Mouse (Mus musculus) forebrain, embryonic 15.5 days (tissue): Measurements from ENCODE around the gene Synpo2. TPM values are rescaled to one million over a fixed set of nuclear protein-coding genes. Genes with fewer than 3 reads are reported as not detected.

Experiments used
- ATAC-seq: fragments of 200-750 bp; cut with Nextera tagmentation; replicated peaks from 2 replicates; pipeline ENCODE4 v1.8.0; 2017; ENCODE audit warnings: mild to moderate bottlenecking, moderate TSS enrichment, moderate library complexity
- H3K27ac ChIP-seq: fragments of 300-500 bp; sonication (generic); replicated peaks from 2 replicates; pipeline ENCODE4 v1.5.1; 2015; ENCODE audit warnings: mild to moderate bottlenecking, inconsistent platforms
- H3K27me3 ChIP-seq: fragments of 300-500 bp; sonication (generic); 2 replicates; pipeline ENCODE4 v1.6.1; 2015; ENCODE audit warnings: inconsistent platforms
- H3K36me3 ChIP-seq: fragments of 300-500 bp; sonication (generic); 2 replicates; pipeline ENCODE4 v1.6.1; 2015; ENCODE audit warnings: mild to moderate bottlenecking, inconsistent platforms
- H3K4me1 ChIP-seq: fragments of 300-500 bp; sonication (generic); 2 replicates; pipeline ENCODE4 v1.6.1; 2015; ENCODE audit warnings: inconsistent platforms
- H3K4me2 ChIP-seq: fragments of 300-500 bp; sonication (generic); replicated peaks from 2 replicates; pipeline ENCODE4 v1.6.1; 2015; ENCODE audit warnings: mild to moderate bottlenecking, inconsistent platforms
- H3K4me3 ChIP-seq: fragments of 300-500 bp; sonication (generic); 2 replicates; pipeline ENCODE4 v1.5.1; 2015; ENCODE audit warnings: mild to moderate bottlenecking, inconsistent platforms
- H3K9ac ChIP-seq: fragments of 300-500 bp; sonication (generic); replicated peaks from 2 replicates; pipeline ENCODE4 v1.6.1; 2015; ENCODE audit warnings: mild to moderate bottlenecking, inconsistent platforms
- H3K9me3 ChIP-seq: fragments of 300-500 bp; sonication (generic); 2 replicates; pipeline ENCODE4 v1.6.1; 2016; ENCODE audit warnings: inconsistent platforms
- WGBS: fragments of 180-500 bp; shearing (Covaris S2); methylation state at CpG from one replicate; pipeline ENCODE4 v1.1.7; 2015; ENCODE audit warnings: mixed read lengths; 5-methylcytosine and 5-hydroxymethylcytosine counted together
- polyA plus RNA-seq: library from polyadenylated mRNA; unstranded; fragments of >200 nt; fragmentation: Nextera tagmentation; extraction: Ambion mirVana; gene quantifications from 2 replicates; pipeline ENCODE4 v1.2.1, GENCODE M21; 2015

Synpo2 gene
- polyA plus RNA-seq, 1 experiment from 2014 or later = 1.7 TPM

DNA sequence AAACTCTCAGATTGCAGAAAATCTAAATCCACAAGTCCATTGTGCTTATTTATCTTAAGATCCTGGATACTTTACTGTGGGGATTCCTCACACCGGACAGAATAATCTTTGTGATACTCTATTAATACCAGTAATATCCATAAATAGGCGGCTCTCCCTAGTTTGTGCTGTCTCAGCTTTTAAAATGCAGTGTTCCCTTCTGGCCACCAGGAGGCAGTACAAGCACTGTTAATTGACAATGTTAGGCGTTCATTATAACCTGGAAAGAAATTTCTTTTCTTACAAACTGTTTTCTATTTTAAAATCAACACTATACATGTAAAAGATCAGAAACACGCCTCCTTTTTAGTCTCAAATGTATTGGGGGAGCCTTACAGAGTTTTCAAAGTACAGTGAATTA lies 75.2 kb downstream of the Synpo2 start:
- ATAC-seq = no peak
- H3K9ac ChIP-seq = no peak overlapping the region
- no peak overlapping the region for H3K27ac ChIP-seq
- H3K27me3 ChIP-seq = no peaks in the 10 kb centered on the region
- 16% methylated on average over 4 of the region's 4 CpGs for WGBS
- H3K4me3 ChIP-seq = no peak overlapping the region
- no peak overlapping the region for H3K4me2 ChIP-seq
- H3K36me3 ChIP-seq = no peaks in the 10 kb centered on the region
- H3K4me1 ChIP-seq = no peaks in the 10 kb centered on the region
- H3K9me3 ChIP-seq = no peaks in the 10 kb centered on the region

DNA sequence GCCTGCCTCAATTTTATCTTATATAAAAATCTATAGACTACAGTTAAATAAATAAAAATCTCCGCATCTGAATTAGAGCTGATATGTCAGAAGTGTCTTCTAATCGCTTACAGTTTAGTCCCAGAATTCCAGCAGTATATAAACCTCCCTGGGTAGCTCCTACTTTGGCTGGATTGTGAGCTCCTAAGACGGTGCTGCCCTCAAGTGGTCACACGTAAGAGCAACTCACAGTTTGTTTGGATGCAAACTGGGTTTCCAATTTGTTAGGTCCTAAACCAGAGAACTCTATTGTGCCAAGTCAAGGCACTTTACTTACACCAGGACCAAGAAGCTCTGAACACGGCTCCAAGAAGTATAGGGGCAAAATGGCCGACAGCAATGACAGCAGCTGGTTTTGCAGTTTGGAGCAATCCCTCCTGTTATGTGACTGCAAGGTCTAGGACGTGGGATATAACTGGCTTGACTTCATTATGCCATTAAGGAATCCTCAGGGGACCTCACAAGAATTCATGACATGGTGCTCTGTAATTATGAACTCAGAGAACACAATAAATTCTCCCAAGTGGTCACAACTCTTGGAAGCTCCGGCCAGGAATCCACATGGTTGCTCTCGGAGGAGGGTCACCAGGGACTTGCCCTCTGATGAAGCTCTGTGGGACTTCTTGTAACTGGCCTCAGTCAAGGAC lies 76.7 kb downstream of the Synpo2 start:
- no peak overlapping the region for H3K9ac ChIP-seq
- no peak overlapping the region for H3K27ac ChIP-seq
- no peak overlapping the region for H3K4me2 ChIP-seq
- WGBS = 41% methylated on average over 9 of the region's 9 CpGs
- H3K27me3 ChIP-seq = no peaks in the 10 kb centered on the region
- H3K4me3 ChIP-seq = no peak overlapping the region
- H3K36me3 ChIP-seq = no peaks in the 10 kb centered on the region
- H3K9me3 ChIP-seq = no peaks in the 10 kb centered on the region
- ATAC-seq = peak; percentile 78
- H3K4me1 ChIP-seq = no peaks in the 10 kb centered on the region

DNA sequence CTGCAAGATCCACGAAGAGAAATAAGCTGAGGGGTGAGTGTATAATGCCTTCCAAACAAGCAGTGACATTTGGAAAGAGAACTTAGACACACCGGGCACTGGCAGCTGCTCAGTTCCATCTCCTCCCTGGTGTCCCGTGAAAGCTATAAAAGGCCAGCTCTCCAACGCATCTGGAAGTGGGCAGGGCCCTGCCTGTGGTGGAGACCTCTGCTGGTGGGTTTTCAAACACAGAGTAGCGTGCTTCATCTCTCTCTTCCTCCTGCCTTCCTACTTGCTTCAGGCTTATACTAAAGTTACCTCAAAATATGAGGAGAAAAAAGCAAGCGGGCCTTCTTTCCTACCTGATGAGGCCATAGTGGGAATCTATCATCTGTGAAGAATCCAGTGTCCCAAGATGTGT lies 77.4 kb downstream of the Synpo2 start:
- ATAC-seq = no peak
- no peak overlapping the region for H3K4me2 ChIP-seq
- H3K36me3 ChIP-seq = no peaks in the 10 kb centered on the region
- H3K4me1 ChIP-seq = no peaks in the 10 kb centered on the region
- H3K9me3 ChIP-seq = no peaks in the 10 kb centered on the region
- no peak overlapping the region for H3K9ac ChIP-seq
- WGBS = 45% methylated on average over 6 of the region's 6 CpGs
- no peak overlapping the region for H3K4me3 ChIP-seq
- no peak overlapping the region for H3K27ac ChIP-seq
- H3K27me3 ChIP-seq = no peaks in the 10 kb centered on the region

DNA sequence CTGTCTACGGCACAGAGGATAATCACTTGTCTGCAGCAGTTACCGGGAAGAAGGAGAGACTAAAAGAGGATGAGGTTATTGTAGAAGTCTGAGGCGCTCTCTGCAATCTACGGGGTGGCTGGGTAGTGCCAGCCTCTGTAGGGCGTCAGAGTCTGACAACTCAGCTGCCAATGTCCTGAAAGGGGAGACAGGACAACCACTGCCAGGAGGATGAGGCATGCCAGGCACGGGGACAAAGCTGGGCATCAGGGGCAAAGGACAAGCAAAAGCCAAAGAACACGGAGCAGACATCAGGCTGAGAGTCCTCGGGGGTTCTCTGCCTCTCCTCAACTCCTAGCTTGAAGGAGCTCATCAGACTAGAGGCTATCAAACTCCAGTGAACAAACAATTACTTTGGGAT lies 82.6 kb downstream of the Synpo2 start:
- H3K4me3 ChIP-seq = no peak overlapping the region
- H3K4me2 ChIP-seq = no peak overlapping the region
- 89% methylated on average over 8 of the region's 8 CpGs for WGBS
- no peak overlapping the region for H3K9ac ChIP-seq
- no peak overlapping the region for H3K27ac ChIP-seq
- no peak for ATAC-seq
- 0 out of 2 replicates have a peak, but pooled peaks cover 3% of the 10 kb centered on the region for H3K4me1 ChIP-seq
- H3K9me3 ChIP-seq = no peaks in the 10 kb centered on the region
- H3K36me3 ChIP-seq = no peaks in the 10 kb centered on the region
- H3K27me3 ChIP-seq = no peaks in the 10 kb centered on the region

DNA sequence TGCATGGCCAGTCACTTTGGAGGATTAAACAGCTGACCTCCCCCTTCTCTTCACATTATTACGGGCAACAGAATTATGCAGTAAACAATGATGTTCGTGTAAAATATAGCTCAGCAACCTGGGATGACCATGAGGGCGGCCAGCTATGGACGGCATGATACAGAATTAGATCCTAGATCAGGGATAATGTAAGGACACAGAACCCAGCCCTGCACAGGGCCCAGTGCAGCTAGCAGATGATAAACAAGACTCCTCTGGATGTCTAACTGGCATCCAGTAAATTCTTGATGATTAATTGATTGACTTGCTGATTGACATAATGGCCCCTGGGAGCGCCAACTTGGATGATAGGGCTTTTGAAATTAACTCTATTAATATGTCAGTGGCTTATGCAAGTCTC lies 83.0 kb downstream of the Synpo2 start:
- H3K27me3 ChIP-seq = no peaks in the 10 kb centered on the region

DNA sequence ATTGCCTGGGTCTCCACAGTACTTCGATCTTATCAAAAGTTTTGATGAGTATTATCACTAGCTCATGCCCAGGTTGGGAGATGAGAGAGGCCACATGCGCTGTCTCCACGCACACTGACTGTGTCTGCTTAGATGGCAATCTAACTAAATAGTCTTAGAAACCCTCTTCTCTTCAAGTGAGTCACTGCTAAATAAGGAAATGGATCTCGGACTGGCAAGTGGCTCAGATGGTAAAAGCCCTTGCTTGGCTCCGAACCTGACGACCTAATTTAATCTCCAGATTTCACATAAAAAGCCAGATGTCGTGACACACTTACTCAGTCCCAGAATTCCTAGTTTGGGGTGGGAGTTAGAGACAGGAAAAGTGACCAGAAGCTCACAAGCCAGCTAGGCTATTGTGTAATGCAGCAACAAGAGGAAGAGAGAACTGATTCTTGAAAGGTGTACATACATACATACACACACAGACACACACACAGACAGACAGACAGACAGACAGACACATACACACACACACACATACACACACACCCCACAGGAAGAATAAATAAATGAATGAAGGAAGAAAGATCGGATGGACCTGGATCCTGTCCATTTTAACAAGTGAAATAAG lies 85.3 kb downstream of the Synpo2 start:
- Histone ChIP-seq H3K4me2 (no peak overlapping the region), H3K27ac (no peak overlapping the region), H3K9ac (no peak overlapping the region), H3K27me3 (no peaks in the 10 kb centered on the region), H3K36me3 (no peaks in the 10 kb centered on the region), H3K4me3 (no peak overlapping the region), H3K9me3 (no peaks in the 10 kb centered on the region), H3K4me1 (0 out of 2 replicates have a peak, but pooled peaks cover 3% of the 10 kb centered on the region)
- 78% methylated on average over 8 of the region's 8 CpGs for WGBS
- ATAC-seq = no peak

More for the DNA sequence above, 83.0 kb downstream of the Synpo2 start:
- no peaks in the 10 kb centered on the region for H3K36me3 ChIP-seq
- H3K4me2 ChIP-seq = no peak overlapping the region
- WGBS = 95% methylated on average over 5 of the region's 5 CpGs
- H3K27ac ChIP-seq = no peak overlapping the region
- H3K9ac ChIP-seq = no peak overlapping the region
- no peak overlapping the region for H3K4me3 ChIP-seq
- H3K9me3 ChIP-seq = no peaks in the 10 kb centered on the region
- H3K4me1 ChIP-seq = 0 out of 2 replicates have a peak, but pooled peaks cover 3% of the 10 kb centered on the region
- ATAC-seq = no peak

DNA sequence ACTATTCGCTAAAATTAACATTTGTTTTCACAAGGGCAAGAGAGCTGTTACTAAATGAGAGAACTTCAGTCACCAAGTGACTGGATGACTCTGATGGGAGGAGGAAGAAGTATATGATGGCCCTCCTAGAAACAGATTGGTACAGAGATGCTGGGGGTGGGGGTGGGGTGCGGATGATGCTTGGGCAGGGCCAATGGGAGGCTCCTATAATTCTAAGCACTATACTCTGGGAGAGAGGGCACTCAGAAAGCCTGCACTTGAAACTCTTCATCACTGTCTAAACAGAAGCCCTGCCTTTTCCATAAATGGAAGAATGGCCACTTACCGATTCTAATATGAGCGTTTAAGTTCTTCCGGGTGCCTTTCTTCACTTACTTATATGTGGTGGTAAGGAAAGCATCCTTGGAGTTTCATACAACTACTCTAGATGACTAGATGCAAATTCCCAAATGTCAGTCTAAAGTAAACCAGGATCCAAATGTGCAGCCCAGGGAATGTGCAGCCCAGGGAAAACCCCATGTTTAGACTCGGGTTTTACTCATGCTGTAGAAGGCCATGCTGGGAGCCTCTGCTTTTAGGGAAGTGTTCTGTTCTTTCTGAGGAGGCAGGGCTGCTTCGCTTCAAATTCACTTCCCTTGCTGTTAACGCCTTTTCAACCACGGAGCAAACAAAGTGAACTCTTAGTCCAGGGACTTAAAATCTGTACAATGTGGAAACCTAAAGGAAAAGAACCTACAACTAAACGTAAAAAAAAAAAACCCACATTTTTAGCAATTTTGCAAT lies 86.4 kb downstream of the Synpo2 start:
- no peak overlapping the region for H3K27ac ChIP-seq
- no peak overlapping the region for H3K4me2 ChIP-seq
- H3K4me1 ChIP-seq = 0 out of 2 replicates have a peak, but pooled peaks cover 3% of the 10 kb centered on the region
- H3K9ac ChIP-seq = no peak overlapping the region
- H3K4me3 ChIP-seq = no peak overlapping the region
- no peaks in the 10 kb centered on the region for H3K36me3 ChIP-seq
- ATAC-seq = no peak
- no peaks in the 10 kb centered on the region for H3K27me3 ChIP-seq
- 84% methylated on average over 10 of the region's 10 CpGs for WGBS
- no peaks in the 10 kb centered on the region for H3K9me3 ChIP-seq

DNA sequence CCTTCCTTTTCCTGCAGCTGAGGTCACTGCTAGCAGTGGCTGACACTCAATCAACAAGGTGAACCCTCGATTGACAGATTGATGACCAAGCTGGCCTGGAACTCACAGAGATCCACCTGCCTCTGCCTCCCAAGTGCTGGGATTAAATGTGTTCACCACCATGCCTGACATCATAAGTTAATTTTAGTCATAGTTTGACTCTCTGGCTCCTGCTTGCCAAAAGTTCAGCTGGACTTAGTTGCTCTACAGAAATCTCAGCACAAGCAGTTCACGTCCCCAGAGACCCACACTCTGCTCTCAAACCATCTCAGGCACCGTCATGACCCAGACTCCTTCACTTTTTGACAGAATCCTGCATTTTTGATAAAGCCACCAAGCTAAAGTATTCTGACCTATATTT lies 87.3 kb downstream of the Synpo2 start:
- no peak overlapping the region for H3K9ac ChIP-seq
- WGBS = 86% methylated on average over 3 of the region's 3 CpGs
- H3K9me3 ChIP-seq = no peaks in the 10 kb centered on the region
- no peak for ATAC-seq
- H3K4me1 ChIP-seq = 0 out of 2 replicates have a peak, but pooled peaks cover 3% of the 10 kb centered on the region
- H3K36me3 ChIP-seq = no peaks in the 10 kb centered on the region
- no peak overlapping the region for H3K4me2 ChIP-seq
- no peak overlapping the region for H3K4me3 ChIP-seq
- no peak overlapping the region for H3K27ac ChIP-seq
- H3K27me3 ChIP-seq = no peaks in the 10 kb centered on the region

DNA sequence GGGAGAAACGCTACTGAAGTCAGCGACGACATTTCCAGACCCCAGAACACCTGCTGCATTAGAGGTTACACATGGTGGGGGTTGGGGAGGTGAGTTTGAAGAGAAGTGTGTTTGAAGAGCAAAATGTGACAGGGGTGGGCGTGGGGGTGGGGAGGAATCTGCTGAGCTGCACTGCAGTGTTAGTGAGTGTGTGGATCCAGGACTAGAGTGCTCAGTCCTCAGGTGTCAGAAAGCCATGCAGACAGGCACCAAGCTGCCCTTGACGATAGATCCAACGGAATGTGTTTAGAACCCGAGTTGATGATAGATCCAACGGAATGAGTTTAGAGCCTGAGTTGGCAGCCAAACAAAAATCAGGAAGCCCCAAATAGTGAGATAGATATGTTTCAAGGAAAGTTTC lies 89.4 kb downstream of the Synpo2 start:
- 0 out of 2 replicates have a peak, but pooled peaks cover 3% of the 10 kb centered on the region for H3K4me1 ChIP-seq
- H3K9me3 ChIP-seq = no peaks in the 10 kb centered on the region
- H3K27ac ChIP-seq = no peak overlapping the region
- no peak overlapping the region for H3K9ac ChIP-seq
- no peak overlapping the region for H3K4me3 ChIP-seq
- 84% methylated on average over 8 of the region's 8 CpGs for WGBS
- no peaks in the 10 kb centered on the region for H3K36me3 ChIP-seq
- no peak overlapping the region for H3K4me2 ChIP-seq
- ATAC-seq = no peak
- no peaks in the 10 kb centered on the region for H3K27me3 ChIP-seq

DNA sequence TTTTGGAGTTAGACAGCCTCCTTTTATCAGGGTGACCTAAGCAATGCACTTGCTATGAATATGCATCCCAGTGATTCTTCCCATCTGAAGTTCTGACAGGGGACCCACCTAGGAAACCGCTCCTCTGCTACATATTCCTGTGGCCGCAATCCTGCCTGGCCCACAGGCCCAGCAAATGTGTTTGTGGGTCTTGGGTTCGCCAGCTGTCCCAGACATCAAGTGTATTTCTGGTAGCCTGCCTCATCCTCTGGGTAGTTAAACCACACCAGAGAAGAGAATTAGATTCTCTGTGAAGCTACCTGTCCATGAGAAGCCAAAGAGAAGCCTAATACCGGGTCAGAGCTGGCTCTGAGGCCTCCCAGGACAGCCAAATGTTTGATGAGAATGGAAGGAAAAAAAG lies 90.0 kb downstream of the Synpo2 start:
- H3K27ac ChIP-seq = no peak overlapping the region
- no peak overlapping the region for H3K9ac ChIP-seq
- no peak overlapping the region for H3K4me3 ChIP-seq
- no peaks in the 10 kb centered on the region for H3K27me3 ChIP-seq
- no peaks in the 10 kb centered on the region for H3K9me3 ChIP-seq
- H3K4me2 ChIP-seq = no peak overlapping the region
- 82% methylated on average over 4 of the region's 4 CpGs for WGBS
- 0 out of 2 replicates have a peak, but pooled peaks cover 3% of the 10 kb centered on the region for H3K4me1 ChIP-seq
- no peaks in the 10 kb centered on the region for H3K36me3 ChIP-seq
- ATAC-seq = no peak

DNA sequence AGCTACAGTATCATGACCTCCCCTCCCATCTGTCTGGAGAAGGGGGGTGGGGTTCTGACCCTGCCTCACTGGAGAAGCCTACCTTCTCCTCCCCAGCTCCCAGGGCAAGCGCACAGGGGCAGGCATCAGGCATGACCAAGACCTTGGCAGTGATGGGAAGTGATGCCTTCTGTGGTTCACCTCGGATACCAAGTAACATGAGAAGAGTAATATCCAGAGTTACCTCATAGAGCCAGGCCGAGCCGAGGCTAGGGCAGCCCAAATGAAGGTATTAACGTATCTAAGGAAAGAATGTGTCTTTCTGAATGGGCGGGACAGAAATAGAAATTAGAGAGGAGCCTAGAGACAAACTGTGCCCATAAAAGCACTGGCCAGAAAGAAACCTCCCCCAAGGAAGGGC lies 92.5 kb downstream of the Synpo2 start:
- 87% methylated on average over 6 of the region's 6 CpGs for WGBS
- no peaks in the 10 kb centered on the region for H3K4me1 ChIP-seq
- no peak for ATAC-seq

DNA sequence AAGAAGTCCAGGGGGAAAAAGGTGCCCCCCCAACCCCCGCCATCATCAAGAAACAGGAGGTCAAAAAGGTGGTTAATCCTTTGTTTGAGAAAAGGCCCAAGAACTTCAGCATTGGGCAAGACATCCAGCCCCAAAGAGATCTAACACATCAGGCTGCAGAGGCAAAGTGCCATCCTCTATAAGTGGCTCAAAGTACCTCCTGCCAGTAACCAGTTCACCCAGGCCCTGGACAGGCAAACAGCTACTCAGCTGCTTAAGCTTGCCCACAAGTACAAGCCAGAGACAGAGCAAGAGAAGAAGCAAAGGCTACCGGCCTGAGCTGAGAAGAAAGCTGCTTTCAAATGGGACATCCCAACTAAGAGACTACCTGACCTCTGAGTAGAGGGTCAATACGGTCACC lies 93.7 kb downstream of the Synpo2 start:
- no peak for ATAC-seq

More for the DNA sequence above, 92.5 kb downstream of the Synpo2 start:
- Histone ChIP-seq H3K27me3 (no peaks in the 10 kb centered on the region), H3K4me2 (no peak overlapping the region), H3K9ac (no peak overlapping the region), H3K9me3 (no peaks in the 10 kb centered on the region), H3K27ac (no peak overlapping the region), H3K4me3 (no peak overlapping the region), H3K36me3 (no peaks in the 10 kb centered on the region)

More for the DNA sequence above, 93.7 kb downstream of the Synpo2 start:
- H3K9me3 ChIP-seq = no peaks in the 10 kb centered on the region
- 88% methylated on average over 3 of the region's 3 CpGs for WGBS
- H3K4me2 ChIP-seq = no peak overlapping the region
- H3K27me3 ChIP-seq = no peaks in the 10 kb centered on the region
- no peak overlapping the region for H3K27ac ChIP-seq
- H3K9ac ChIP-seq = no peak overlapping the region
- H3K4me3 ChIP-seq = no peak overlapping the region
- H3K36me3 ChIP-seq = no peaks in the 10 kb centered on the region
- H3K4me1 ChIP-seq = no peaks in the 10 kb centered on the region
